Mouse (Mus musculus) ovary, postnatal 36 days (tissue): ENCODE data around the gene Pygo1.

Experiments used
- DNase-seq: peaks from one replicate; pipeline ENCODE4 v3.0.0; 2022; ENCODE audit warnings: low spot score, mixed read lengths

Pygo1 gene

DNA sequence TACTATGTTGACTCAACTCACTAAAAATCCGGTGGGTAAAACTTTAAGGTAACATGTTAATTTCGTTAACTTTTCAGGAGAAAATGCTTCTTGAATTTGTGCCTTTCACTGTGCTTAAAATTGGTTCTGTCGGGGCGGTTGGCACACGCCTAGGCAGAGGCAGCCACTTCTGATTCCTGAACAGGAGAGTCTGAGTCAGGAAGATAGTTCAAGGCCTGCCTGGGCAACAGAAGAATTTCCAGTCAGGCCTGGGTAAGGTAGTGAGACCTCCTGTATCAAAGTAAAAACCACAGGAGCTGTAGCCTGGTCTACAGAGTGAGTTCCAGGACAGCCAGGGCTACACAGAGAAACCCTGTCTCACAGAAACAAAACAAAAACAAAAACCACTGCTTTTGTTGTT, 67.1 kb downstream of the Pygo1 start:
- no peak for DNase-seq

DNA sequence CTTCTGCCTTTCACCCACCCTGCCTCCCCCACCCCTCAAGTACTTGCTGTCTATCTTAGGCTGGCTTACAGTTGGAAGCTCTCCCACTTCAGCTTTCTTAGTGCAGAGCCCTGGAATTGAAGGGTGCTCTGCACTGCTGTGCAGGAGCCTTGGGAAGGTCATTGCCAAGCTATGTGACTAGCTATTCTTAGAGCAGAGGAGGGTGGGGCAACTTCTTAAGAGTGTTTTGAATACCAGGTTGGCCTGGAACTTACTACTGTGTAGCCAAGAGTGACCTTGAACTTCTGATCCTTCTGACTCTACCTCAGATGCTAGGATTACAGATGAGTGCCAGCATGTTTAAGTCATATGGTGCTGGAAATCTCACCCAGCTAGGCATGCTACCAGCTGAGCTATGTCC, 70.7 kb downstream of the Pygo1 start:
- DNase-seq: no peak

DNA sequence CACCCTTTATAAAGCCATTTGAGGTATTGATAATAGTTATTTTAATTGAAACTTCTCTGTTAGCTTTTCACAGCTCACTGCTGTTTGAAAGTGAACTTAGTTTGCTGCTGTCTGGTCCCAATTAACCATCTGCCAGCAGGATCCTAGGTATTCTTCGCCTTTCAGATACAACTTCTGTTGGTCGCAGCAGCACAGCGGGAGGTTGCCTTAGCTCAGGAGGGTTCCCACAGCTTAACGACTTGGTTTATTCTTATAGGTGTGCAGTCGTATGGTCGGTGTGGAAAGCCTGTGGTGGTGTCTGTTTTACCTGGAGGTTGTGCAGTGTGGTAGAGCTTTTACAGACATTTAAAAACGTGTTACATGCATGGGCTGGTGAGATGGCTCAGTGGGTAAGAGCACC, 71.4 kb downstream of the Pygo1 start:
- no peak for DNase-seq

DNA sequence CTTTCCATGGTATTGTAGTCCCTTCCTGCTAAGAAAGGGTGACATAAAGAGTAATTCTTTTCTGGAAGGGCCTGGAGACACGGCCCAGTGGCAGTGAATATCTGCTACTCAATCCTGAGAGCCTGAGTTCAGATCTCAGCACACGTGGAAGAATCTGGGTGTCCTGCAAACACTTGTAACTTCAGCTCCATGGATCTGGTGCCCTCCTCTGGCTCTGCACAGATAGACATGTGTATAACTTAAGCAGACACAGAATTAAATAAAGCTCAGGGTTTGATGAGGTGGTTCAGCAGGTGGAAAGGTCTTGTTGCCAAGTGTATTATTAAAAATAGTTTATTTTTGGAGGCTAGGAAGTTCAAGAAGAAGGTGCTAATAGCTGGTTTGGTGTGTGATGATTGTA, 75.0 kb downstream of the Pygo1 start:
- no peak for DNase-seq

DNA sequence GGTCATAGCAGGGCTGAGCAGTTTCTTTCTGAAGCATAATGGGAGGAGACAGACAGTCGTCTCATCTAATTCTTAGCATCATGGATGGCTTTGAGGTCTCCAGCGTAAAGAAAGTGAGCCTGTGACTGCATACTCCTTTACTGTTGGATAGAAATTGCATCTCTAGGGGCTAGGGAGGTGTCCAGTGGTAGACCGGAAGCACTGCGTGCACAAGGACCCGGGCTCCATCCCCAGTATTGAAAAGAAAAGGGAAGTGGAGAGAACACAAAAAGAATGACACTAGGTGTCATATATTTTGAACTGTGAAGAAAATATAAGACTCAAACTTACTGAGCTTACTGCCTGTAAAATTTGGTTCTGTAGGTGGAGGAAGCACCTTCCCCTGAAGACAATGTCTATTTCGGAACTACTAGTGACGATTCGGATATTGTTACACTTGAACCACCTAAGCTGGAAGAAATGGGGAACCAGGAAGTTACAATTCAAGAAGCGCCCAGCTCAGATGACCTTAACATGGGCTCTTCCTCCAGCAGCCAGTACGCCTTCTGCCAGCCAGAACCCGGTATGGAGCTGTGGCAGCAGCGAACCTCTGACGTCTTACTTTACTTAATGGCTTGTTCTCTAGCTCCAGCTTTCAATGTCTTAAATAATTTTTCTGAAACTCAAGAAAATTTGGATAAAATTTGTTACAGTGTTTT, 76.0 kb downstream of the Pygo1 start:
- DNase-seq: no peak
